Mouse (Mus musculus) cerebellum, adult 11-12 months (tissue): Measurements from ENCODE around the gene Zmiz1.

Source experiments
- DNase-seq: peaks from one replicate; pipeline ENCODE4 v3.0.0; 2022

Gene Zmiz1

DNA sequence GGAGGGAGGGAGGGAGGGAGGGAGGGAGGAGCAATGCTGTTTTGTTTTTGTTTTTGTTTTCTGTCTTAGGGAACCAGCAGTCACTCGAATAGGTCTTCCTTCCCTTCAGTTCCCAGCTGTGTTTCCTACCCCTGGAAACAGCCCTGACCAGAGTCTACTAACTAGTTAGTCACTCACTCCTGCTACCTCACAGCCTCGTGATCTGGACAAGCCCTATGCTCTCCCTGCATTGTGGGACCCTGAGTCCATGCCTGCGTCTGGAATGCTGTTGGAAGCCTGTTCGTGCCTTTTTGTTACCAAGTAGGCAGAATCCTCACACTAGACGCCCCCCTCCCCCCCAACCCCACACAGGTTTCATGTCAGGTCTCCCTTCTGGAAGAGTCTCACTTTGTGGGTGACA is 15.0 kb downstream of the Zmiz1 start:
- no peak for DNase-seq

DNA sequence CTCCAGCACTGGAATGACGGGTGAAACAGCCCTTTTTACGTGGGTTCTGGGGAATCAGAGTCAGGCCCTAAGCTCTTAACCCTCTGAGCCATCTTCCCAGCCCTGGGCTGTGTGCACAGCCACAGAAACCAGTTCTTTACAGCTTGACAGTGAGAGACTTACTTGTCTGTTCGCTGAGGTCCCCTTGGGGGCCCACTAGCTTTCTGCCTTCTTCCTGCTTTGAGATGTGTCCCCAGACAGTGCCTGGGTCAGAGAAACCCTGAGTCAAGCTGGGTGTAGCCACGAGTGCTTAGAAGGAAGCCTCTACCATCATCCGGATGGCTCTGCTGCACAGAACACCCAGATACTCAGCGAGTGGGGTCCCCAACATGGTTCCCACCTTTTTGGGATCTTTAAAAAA is 15.7 kb downstream of the Zmiz1 start:
- no peak for DNase-seq

DNA sequence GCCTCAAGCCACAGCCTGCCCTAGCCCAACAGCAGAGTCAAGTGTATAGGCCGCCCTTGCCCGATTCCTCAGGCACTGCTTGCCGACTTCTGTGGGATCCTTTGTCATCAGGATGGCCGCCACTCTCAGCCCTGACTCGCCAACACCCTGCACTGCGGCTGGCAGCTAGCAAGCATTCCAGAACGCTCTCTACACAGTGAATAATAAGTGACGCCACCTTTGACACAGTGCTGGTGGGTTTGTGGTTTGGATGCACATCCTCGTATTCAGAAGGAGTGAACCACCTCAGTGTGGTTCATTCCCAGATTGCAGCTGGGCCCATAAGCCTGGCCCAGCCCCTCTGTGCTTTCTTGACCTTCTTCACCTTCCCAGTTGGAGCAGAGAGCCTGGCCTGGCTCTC is 17.1 kb downstream of the Zmiz1 start:
- DNase-seq, result no peak

DNA sequence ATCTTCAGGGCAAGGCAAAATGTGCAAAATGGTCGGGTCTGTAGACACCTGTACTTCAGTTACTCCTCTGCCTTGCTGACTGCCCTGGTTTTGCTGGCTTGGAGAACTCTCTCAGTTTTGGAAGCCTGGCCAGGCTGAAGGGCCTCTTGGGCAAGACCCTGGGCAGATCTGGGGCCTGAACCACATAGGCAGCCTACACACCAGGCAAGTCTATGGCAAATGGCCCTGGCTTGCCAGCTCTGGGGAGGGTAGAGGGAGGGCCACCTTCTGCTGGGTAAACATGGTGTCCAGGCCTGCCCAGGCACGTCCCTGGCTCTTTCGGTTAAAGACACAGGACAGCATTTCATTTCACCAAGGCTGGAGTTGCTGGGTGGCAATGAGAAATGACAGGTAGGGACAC is 17.5 kb downstream of the Zmiz1 start:
- peak; percentile 88 for DNase-seq

DNA sequence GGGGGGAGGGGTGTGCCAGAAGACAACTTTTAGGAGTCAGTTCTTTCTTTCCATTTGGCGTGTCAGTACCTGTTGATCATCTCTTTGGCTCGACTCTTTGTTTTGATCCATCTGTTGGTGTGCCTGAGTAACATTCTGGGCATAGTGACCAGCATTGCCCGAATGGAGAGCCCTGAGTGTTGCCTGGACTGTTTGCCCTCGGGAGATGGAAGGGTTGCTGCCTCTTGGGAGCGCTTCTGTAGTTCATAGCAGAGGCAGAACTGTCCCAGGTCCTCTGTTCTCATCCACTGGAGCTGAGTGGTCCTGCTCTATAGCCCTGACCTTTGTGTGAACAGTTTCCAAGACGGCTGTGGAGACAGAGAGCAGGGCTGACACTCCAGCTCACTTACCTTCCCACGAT is 18.3 kb downstream of the Zmiz1 start:
- no peak for DNase-seq

DNA sequence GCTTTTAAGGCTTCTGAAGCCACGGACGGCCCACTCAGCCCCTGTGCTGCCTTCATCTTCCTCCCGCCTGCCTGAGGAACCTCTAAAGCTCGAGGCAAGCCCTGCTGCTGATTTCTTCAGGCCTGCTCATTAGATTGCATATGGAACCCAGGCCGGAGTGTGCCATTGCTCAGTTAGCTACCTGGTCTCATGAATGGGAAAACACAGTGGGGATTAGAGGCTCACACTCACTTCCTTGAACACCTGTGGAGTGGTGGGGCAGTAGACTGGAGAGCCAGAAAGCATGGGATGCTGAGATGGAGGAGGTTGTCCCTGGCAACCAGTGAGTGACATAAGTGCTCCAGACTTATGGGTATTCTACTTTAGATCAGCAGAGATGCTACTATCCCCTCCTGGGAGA is 19.3 kb downstream of the Zmiz1 start:
- DNase-seq, result no peak

DNA sequence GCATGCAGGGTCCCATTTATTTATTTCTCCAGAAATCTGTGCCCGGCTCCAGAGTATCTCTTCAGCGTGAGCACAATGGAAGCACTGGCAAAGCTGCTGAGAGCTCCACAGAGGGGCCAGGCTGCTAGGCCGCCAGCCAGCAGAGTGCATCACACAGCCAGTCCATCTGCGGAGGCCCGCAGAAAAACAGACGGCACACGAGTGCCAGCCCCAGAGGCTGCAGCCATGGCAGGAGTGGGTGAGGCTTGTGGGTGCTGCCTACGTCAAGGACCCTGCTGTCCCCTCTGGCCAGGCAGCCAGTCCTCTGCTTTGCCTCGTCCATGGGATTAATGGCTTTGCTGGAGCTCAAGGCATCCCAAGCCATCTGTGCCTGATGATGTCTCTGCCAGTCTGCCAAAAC is 19.8 kb downstream of the Zmiz1 start:
- DNase-seq, result peak; percentile 82

DNA sequence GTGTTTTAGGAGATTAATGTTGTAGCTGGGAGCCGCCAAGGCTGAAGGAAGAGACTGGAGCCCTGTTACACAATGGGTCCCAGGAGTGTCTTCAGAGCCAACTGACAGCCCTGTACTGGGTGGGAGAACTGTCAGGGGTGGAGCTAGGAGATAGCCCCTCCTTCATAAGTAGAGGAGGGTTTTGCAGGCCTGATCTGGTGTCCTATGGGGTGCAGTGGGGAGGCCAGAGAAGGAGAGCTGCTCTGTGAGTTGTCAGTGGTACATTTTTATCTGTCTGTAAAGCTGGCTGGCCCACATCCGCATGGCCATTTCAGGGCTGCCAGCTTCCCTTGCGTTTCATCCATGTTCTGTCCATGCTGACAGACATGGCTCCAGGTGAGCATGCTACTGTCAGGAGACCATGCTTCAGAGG is 20.9 kb downstream of the Zmiz1 start:
- DNase-seq, result no peak

DNA sequence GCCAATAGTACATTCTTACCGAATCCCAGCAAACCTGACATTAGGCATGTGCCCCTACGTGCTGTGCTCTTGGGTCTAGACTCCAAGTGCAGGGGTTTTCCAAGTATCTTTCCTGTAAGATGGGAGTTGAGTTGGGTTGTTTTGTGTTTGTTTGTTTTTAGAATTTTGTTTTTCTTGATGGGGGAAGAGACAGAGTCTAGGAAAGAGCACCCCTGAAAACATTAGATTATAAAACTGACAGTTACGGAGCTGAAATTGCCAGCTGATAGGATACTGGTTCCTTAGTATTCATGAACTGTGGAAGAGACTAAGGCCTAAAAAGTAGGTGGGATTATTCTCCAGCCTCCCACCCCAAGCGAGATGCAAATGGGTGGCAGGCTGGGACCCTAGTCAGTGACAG is 21.5 kb downstream of the Zmiz1 start:
- DNase-seq, result no peak

DNA sequence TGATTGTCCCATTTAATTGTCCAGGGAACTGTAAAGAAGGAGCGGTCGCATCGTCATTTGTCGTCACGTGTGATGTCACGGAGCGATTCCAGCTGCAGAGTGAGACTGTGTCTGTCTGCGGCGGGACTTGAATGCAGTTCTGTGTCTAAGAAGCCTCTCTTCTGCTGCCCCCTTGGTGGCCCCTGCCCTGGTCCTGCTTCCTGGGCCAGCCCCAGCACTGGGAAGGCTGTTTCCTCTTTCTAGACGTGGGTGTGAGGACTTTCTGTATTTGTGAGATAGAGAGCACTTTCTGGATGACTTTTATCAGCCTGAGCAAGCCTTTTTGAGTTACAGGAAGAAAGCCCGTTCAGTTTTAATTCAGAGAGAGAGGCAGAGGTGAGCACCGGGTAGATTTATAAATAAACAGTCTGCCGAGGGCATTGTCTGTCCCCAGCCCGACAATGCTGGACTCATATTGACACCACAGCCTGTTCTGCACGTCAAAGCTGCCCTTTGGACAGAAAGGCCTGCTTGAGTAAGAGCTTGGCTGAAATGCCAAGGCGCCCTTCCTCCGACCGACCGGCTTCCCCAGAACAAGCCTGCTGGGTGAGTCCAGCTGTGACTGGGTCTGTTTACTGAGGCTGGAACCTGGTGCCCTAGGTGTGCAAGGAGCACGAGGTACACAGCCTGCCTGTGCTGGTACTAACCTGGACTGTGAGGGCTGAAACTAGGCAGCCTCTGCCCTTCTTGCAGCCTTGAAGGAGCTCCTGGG is 22.1 kb downstream of the Zmiz1 start:
- DNase-seq, result no peak

DNA sequence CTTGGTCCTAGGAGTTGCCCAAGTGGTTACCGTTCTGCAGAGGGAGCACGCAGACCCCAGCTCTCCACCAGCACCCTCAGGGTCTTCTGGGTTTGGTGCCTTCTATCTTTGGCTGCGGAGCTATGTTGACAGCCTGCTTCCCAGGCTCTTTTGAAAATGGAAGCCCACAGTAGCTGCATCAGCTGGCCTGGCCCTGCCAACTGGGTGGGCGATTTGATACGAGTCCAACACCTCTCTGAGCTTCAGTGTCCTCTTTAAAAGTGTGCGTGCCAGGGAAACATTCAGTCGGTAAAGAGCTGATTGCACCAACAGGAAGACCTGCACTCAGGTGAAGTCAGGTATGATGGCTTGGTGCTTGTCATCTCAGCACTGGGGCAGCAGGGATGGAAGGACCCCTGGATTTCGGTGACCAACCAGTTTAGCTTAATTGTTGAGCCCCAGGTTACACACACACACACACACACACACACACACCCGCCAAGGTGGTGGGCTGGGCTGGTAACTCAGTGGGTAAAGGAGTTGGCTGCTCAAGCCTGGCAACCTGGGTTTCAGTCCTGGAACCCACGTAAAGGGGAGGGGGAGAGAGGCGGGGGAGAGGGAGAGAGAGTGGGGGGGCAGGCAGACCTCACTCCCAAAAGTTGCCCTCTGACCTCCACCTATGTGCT is 22.8 kb downstream of the Zmiz1 start:
- peak; percentile 35 for DNase-seq

DNA sequence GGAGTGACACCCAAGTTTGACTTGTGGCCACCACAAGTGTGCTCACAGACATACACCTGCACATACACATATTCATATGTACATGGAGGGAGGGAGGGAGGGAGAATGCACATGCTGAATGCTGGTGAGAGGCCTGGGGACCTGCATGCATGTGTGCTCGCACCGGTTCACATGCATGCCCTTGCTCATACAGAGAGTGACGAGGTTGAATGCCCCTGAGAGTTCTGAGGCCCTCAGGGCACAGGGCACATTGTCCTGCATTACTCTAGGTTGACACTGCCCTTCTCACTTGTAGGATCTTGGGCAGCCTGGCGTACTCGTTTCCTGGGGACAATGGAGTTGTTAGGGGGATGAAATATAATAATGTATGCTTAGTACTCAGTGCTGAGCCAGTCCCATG is 23.4 kb downstream of the Zmiz1 start:
- no peak for DNase-seq

DNA sequence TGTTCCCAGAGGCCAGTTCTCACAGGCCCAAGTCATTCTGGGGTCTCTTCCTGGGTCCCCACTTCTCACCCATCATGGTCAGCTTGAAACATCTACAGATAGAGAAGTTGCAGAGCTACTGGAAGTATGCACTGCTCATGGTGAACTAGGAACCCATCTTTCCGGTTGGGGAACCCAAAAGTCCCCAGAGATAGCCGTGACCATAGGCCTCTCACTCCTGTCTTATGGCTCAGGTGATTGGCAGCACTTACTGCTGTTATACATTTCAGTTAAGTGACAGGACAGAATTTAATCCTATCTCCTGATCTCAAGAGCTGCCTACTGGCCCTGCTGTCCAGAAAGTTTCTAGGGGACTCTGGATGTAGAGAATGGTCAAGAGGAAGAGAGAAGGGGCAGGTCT is 24.3 kb downstream of the Zmiz1 start:
- no peak for DNase-seq

DNA sequence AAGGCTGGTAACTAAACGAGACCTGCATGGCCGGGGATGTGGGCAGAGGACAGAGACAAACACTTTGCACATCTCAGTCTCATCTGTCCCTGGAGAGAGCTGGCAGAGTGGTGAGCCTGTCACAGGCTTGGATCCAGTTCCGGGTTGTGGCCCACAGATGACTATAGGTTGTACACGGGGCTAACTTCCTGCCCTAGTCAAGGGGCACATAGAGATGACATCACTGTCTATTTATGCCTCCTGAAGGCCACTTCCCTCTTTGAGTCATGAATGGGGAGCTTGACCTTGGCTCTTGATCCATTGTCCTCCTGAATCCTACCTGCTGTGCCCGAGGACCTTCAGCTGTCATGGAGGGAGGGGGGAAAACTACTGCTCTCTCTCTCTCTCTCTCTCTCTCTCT is 25.1 kb downstream of the Zmiz1 start:
- DNase-seq, result no peak

DNA sequence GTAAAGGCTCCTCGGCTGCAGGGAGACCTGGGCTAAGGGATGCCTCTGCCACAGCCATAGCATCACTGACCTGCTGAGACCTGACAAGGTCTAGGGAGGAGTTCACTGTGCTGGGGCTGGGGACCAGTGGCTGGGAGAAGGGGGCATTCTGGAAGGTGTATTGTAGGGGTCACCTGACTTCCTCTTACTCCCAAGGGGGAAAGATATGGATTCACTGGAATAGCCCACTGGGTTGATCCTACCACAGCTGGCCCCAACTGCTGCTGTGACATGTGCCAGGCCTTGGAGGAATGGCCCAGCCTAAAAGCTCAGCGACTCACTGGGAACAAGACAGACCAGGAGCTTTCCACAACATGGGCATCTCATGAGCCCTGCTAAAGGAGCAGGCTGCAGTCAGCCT is 27.2 kb downstream of the Zmiz1 start:
- DNase-seq, result no peak

DNA sequence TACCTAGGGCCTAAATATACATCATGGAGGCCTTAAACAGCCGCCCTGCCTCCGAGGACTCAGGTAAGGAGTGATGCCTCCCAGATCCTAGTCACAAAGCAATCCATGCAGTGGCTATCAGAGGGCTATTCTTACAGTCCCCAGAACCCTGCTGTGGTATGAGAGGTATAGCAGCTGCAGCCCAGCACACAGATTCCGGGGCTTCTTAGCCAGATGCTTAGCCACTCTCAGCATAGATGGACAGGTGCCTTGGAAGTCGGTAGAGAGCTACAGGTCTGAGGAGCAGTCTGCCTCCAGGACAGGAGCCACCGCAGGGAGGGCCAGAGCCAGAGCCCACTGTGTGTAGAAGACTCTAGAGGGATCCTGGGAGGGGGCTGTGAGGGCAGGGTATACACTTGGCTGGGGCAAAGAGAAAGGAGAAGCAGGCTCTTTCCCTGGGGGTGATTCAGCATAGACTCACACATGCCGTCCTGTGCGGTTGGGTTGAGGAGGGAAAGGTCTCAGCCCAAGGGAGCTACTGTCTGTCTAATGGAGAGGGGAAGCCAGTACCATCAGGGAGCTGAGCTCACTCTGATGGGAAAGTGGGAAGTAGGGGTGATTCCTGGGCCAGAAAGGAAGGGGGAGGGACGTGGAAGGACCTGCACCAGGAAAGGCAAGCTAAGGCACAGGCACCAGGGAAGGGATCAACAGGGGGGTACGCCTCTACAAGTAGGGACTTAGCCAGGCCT is 27.9 kb downstream of the Zmiz1 start:
- no peak for DNase-seq

DNA sequence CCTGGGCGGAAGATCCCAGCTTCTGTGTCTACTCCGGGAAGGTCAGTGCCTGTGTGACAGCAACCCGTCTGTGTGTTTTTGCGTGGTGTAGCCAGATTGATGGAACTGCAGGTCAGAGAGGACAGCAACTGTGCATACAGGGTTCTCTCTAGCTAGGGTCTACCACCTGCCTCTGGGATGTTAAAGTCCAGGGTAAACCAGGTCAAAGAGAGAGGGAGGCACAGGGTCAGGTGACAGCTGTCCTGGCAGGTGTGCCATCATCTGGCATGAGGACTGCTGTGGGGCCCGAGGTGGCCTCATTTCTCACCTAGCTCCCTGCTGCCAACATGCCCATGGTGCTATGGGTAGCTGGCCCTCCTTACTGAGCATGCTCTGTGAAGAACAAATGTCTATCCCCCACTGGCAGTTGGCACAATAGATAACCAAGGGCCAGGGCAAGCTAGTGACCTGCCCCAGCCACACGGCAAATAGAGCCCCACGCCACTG is 28.5 kb downstream of the Zmiz1 start:
- DNase-seq, result peak; percentile 77

DNA sequence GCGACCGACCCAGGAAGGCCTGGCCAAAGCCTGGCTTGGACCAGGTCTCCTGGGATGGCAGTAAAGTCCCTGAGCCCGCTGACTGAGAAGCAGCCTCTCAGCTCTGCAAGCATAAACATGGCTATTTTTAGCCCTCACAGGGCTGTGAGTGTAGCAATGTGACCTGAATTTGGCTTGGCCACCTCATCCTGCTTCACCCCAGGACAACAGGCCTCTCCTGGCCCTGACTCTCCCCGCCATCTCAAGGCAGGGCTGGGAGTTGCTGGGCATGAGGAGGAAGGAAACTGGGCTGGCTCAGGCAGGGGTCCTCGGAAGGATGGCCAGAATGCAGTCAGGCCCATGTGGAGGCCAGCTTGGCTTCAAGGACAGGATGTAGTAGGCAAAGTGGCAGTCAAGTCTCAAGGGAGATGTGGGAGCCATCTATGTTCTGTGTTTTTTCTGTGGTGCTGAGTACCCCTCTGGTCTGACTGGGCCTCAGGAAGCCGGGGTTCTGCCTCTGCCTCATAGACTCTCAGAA is 29.2 kb downstream of the Zmiz1 start:
- peak; percentile 89 for DNase-seq

DNA sequence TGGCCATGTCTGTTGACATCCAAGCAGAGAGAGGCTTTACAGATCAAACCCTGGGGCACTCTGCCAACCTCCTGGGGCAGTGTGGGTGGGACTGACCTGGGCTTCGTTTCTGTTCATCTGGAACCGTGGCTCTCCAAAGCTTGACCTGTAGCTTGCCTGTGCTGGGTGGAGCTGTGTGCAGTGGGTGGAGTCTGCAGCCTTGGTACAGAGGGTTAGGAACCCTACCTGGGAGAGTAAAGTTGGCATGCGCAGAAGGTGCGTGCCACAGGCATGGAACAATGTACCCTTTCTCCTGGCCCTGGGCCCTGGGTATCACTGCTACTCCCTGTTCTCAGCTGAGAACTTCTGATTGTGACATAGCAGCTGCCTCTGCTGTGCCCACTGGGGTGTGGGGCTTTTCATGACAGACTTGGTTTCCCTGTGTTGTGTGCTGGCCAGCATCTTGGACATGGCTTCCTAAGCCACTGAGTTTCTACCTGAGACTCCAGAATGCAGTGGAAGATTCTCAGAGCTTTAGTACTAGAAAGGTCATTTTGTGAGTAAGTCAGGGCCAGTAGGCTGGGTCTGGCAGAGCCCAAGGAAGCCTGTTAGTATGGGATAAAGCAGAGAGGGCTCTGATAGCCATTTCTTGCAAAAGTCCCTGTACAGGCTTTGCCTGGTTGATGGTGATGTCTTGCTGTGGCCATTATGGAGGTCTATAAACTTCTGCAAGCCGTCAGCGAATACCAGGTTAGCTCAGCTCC is 30.5 kb downstream of the Zmiz1 start:
- peak; percentile 80 for DNase-seq

DNA sequence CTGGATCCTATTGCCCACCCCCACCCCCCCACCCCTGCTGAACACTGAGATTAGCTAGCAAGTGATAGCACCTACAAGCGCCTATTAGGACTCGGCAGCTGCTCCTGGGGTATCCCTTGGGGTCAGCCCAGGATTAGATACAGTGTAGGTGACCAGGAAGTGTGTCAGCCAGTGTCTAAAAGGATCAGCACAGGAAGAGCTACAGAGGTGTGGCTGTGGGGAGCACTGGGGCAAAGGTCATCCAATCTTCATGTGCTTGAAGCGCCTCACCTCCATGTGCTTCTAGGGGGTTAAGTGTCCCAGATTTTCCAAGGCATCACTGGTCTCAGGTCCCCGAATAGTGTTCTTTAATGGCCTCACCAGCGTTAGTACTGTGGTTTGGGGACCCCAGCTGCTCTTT is 33.0 kb downstream of the Zmiz1 start:
- DNase-seq, result no peak

DNA sequence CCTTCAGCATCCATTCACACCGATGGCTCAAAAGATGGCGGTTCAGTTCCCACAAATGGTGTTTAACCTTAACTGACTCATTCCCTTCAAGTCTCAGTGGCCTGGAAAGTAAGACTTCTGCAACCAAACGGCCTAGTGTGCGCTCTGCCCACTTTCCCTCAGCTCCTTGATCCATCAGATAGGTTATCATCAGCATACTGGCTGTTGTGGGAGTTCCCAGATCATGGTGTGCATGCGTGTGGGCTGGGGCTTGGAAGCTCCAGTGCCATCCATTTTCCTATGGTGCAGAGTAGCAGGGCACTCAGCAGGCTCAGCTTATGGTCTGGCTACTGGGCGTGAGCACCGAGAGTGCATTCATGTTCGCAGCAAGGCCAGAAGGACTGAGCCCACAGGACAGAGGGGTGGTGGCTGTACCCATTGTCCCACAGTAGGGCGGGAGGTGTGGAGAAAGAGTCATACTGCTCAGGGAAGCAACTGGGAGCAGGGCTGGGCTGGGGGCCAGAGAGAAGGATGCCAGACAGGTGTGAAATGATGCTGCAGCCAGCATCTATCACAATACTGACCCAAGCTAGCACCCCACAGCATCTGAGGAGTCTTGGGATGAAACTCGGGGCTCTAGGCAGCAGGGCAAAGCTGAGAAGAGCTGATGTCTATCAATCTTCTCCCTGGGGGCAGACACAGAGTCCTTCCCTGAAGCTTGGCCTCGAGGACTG is 33.7 kb downstream of the Zmiz1 start:
- DNase-seq, result no peak
